In genomic region chr4:119259344-119260254, GRCm38 (mm10) we compare ENCODE assay signal across 18 mouse cellular contexts. TPM values are rescaled to one million over a fixed set of nuclear protein-coding genes. Genes with fewer than 3 reads are reported as not detected.
DNase-seq lines count a peak whose midpoint lies in the region; ATAC-seq and TF ChIP-seq lines count a peak whose summit lies in the region.
"Had no signal": no experiment of that assay in that cellular context is flagged by ENCODE, and none has a peak within 500 bp of the region (broad histone marks: within the 10 kb centered on the region; RNA-seq: fewer than 3 reads in every experiment).

No protein-coding gene starts in this region.

- no peak for DNase-seq in liver, postnatal 0 days
- DNase-seq: adrenal gland, postnatal 14 days; heart, adult 11 months; kidney, adult 2 months; thymus, postnatal 14 days had no signal

- 0 out of 2 replicates have a peak, but pooled peaks have one; percentile 9 for ATAC-seq in forebrain, embryonic 16.5 days
- no peak for ATAC-seq in forebrain, embryonic 15.5 days (replicated peaks)
- ATAC-seq in intestine, postnatal 0 days: no peak
- ATAC-seq in intestine, embryonic 16.5 days: no peak
- peak; percentile 39; the same call in 1 of the 2 replicates for ATAC-seq in midbrain, embryonic 15.5 days (replicated peaks)
- ATAC-seq in midbrain, embryonic 16.5 days: no peak
- peak; percentile 78 for ATAC-seq in liver, postnatal 0 days
- no peak; the same call in 1 of the 2 replicates for ATAC-seq in monocyte, adult 5-6 weeks (replicated peaks; ENCODE audit: insufficient number of reproducible peaks, low FRiP score, low TSS enrichment, poor library complexity, severe bottlenecking)

- TF ChIP-seq EP300 in liver, postnatal 0 days (IDR thresholded peaks at IDR 0.05; ENCODE audit: low read depth): no peak

- H3K27me3 ChIP-seq in forebrain, embryonic 16.5 days (replicated peaks; ENCODE audit: control insufficient read depth, insufficient read depth, low read length): no peaks in the 10 kb centered on the region
- no peaks in the 10 kb centered on the region for H3K27me3 ChIP-seq in forebrain, embryonic 15.5 days
- H3K27me3 ChIP-seq in intestine, postnatal 0 days (replicated peaks; ENCODE audit: control insufficient read depth, insufficient read depth, low read length): no peaks in the 10 kb centered on the region
- no peaks in the 10 kb centered on the region for H3K27me3 ChIP-seq in intestine, embryonic 16.5 days (replicated peaks; ENCODE audit: control insufficient read depth, insufficient read depth, low read length)
- no peaks in the 10 kb centered on the region for H3K27me3 ChIP-seq in midbrain, embryonic 15.5 days (replicated peaks)
- H3K27me3 ChIP-seq in midbrain, embryonic 16.5 days (ENCODE audit: control insufficient read depth, insufficient read depth, low read depth, low read length): no peaks in the 10 kb centered on the region
- no peaks in the 10 kb centered on the region for H3K27me3 ChIP-seq in liver, postnatal 0 days (ENCODE audit: insufficient read depth, low read length)
- H3K27me3 ChIP-seq: stomach, embryonic 15.5 days had no signal

- H3K4me3 ChIP-seq in forebrain, embryonic 16.5 days (replicated peaks; ENCODE audit: low read length): no peak overlapping the region
- H3K4me3 ChIP-seq in forebrain, embryonic 15.5 days: no peak overlapping the region
- no peak overlapping the region for H3K4me3 ChIP-seq in intestine, postnatal 0 days (ENCODE audit: low read depth, low read length)
- H3K4me3 ChIP-seq in intestine, embryonic 16.5 days (ENCODE audit: low read length): no peak overlapping the region
- no peak overlapping the region for H3K4me3 ChIP-seq in midbrain, embryonic 15.5 days
- H3K4me3 ChIP-seq in midbrain, embryonic 16.5 days (ENCODE audit: low read depth, low read length): no peak overlapping the region
- no peak overlapping the region for H3K4me3 ChIP-seq in liver, postnatal 0 days (ENCODE audit: low read depth, low read length)
- H3K4me3 ChIP-seq: erythroblast, embryonic 14.5 days; midbrain, embryonic 10.5 days; stomach, embryonic 15.5 days had no signal

- H3K27ac ChIP-seq in forebrain, embryonic 16.5 days (ENCODE audit: low read length): no peak overlapping the region
- H3K27ac ChIP-seq in forebrain, embryonic 15.5 days (replicated peaks): no peak overlapping the region
- peak overlapping the region; percentile 61 for H3K27ac ChIP-seq in intestine, postnatal 0 days (ENCODE audit: low read depth, low read length)
- no peak overlapping the region for H3K27ac ChIP-seq in intestine, embryonic 16.5 days (ENCODE audit: low read length)
- no peak overlapping the region for H3K27ac ChIP-seq in midbrain, embryonic 15.5 days
- no peak overlapping the region for H3K27ac ChIP-seq in midbrain, embryonic 16.5 days (ENCODE audit: low read length)
- H3K27ac ChIP-seq in liver, postnatal 0 days (ENCODE audit: low read depth): no peak overlapping the region
- H3K27ac ChIP-seq: stomach, embryonic 15.5 days had no signal

- no peak overlapping the region for H3K9ac ChIP-seq in forebrain, embryonic 16.5 days (replicated peaks; ENCODE audit: low read depth, low read length)
- H3K9ac ChIP-seq in forebrain, embryonic 15.5 days (replicated peaks): no peak overlapping the region
- no peak overlapping the region for H3K9ac ChIP-seq in intestine, postnatal 0 days (ENCODE audit: low read depth, low read length)
- no peak overlapping the region for H3K9ac ChIP-seq in intestine, embryonic 16.5 days (ENCODE audit: low read depth, low read length)
- H3K9ac ChIP-seq in midbrain, embryonic 15.5 days: no peak overlapping the region
- H3K9ac ChIP-seq in midbrain, embryonic 16.5 days (ENCODE audit: low read depth, low read length): no peak overlapping the region
- H3K9ac ChIP-seq in liver, postnatal 0 days (replicated peaks): no peak overlapping the region
- H3K9ac ChIP-seq: stomach, embryonic 15.5 days had no signal

- peak; percentile 53 for TF ChIP-seq CTCF in intestine, postnatal 0 days (IDR thresholded peaks at IDR 0.05; ENCODE audit: low read depth)
- peak; percentile 32 for TF ChIP-seq CTCF in liver, postnatal 0 days (IDR thresholded peaks at IDR 0.05; ENCODE audit: low read depth)

- H3K9me3 ChIP-seq in forebrain, embryonic 16.5 days (ENCODE audit: control insufficient read depth, low read length): no peaks in the 10 kb centered on the region
- H3K9me3 ChIP-seq in forebrain, embryonic 15.5 days: no peaks in the 10 kb centered on the region
- no peaks in the 10 kb centered on the region for H3K9me3 ChIP-seq in intestine, postnatal 0 days (ENCODE audit: control insufficient read depth)
- no peaks in the 10 kb centered on the region for H3K9me3 ChIP-seq in intestine, embryonic 16.5 days (ENCODE audit: control insufficient read depth, low read length)
- no peaks in the 10 kb centered on the region for H3K9me3 ChIP-seq in midbrain, embryonic 15.5 days
- no peaks in the 10 kb centered on the region for H3K9me3 ChIP-seq in midbrain, embryonic 16.5 days (replicated peaks; ENCODE audit: control insufficient read depth, low read length, poor library complexity, severe bottlenecking)
- no peaks in the 10 kb centered on the region for H3K9me3 ChIP-seq in liver, postnatal 0 days (ENCODE audit: low read length)
- H3K9me3 ChIP-seq: midbrain, embryonic 10.5 days; stomach, embryonic 15.5 days had no signal

- H3K4me1 ChIP-seq in forebrain, embryonic 16.5 days (replicated peaks; ENCODE audit: control insufficient read depth, insufficient read depth, low read length): peaks cover 6% of the 10 kb centered on the region
- peaks cover 7% of the 10 kb centered on the region for H3K4me1 ChIP-seq in forebrain, embryonic 15.5 days
- 0 out of 2 replicates have a peak, but pooled peaks cover 2% of the 10 kb centered on the region for H3K4me1 ChIP-seq in intestine, postnatal 0 days (replicated peaks; ENCODE audit: control insufficient read depth, insufficient read depth, low read length)
- H3K4me1 ChIP-seq in intestine, embryonic 16.5 days (ENCODE audit: control insufficient read depth, insufficient read depth, low read length): 0 out of 2 replicates have a peak, but pooled peaks cover 3% of the 10 kb centered on the region
- peaks cover under 1% of the 10 kb centered on the region for H3K4me1 ChIP-seq in midbrain, embryonic 15.5 days
- H3K4me1 ChIP-seq in midbrain, embryonic 16.5 days (ENCODE audit: control insufficient read depth, insufficient read depth, low read length): peaks cover 5% of the 10 kb centered on the region; the same call in 1 of the 2 replicates
- H3K4me1 ChIP-seq in liver, postnatal 0 days (ENCODE audit: insufficient read depth): no peaks in the 10 kb centered on the region
- H3K4me1 ChIP-seq: stomach, embryonic 15.5 days had no signal

- H3K4me2 ChIP-seq in forebrain, embryonic 16.5 days (ENCODE audit: low read length): no peak overlapping the region
- no peak overlapping the region for H3K4me2 ChIP-seq in forebrain, embryonic 15.5 days (replicated peaks)
- 0 out of 2 replicates have a peak overlapping the region, but pooled peaks have one; percentile 21 for H3K4me2 ChIP-seq in intestine, postnatal 0 days (replicated peaks; ENCODE audit: low read depth)
- H3K4me2 ChIP-seq in intestine, embryonic 16.5 days (ENCODE audit: low read depth, low read length): no peak overlapping the region
- no peak overlapping the region for H3K4me2 ChIP-seq in midbrain, embryonic 15.5 days
- no peak overlapping the region for H3K4me2 ChIP-seq in midbrain, embryonic 16.5 days (ENCODE audit: low read length)
- no peak overlapping the region for H3K4me2 ChIP-seq in liver, postnatal 0 days (ENCODE audit: low read depth, low read length)
- H3K4me2 ChIP-seq: stomach, embryonic 15.5 days had no signal

- 84% methylated on average over 15 of the region's 15 CpGs for WGBS in forebrain, embryonic 16.5 days
- 88% methylated on average over 15 of the region's 15 CpGs for WGBS in forebrain, embryonic 15.5 days
- 68% methylated on average over 15 of the region's 15 CpGs for WGBS in intestine, postnatal 0 days
- 76% methylated on average over 15 of the region's 15 CpGs for WGBS in intestine, embryonic 16.5 days
- 84% methylated on average over 15 of the region's 15 CpGs for WGBS in midbrain, embryonic 15.5 days
- WGBS in midbrain, embryonic 16.5 days: 85% methylated on average over 15 of the region's 15 CpGs
- WGBS in liver, postnatal 0 days (ENCODE audit: insufficient replicate concordance): 69% methylated on average over 15 of the region's 15 CpGs

- H3K36me3 ChIP-seq in forebrain, embryonic 16.5 days (ENCODE audit: control insufficient read depth, insufficient read depth): no peaks in the 10 kb centered on the region
- H3K36me3 ChIP-seq in forebrain, embryonic 15.5 days: no peaks in the 10 kb centered on the region
- H3K36me3 ChIP-seq in intestine, postnatal 0 days (ENCODE audit: control insufficient read depth, insufficient read depth): no peaks in the 10 kb centered on the region
- H3K36me3 ChIP-seq in intestine, embryonic 16.5 days (ENCODE audit: control insufficient read depth, insufficient read depth, low read length): no peaks in the 10 kb centered on the region
- no peaks in the 10 kb centered on the region for H3K36me3 ChIP-seq in midbrain, embryonic 15.5 days (replicated peaks)
- H3K36me3 ChIP-seq in midbrain, embryonic 16.5 days (ENCODE audit: control insufficient read depth, insufficient read depth, low read length): no peaks in the 10 kb centered on the region
- H3K36me3 ChIP-seq in liver, postnatal 0 days (replicated peaks; ENCODE audit: insufficient read depth, low read length): no peaks in the 10 kb centered on the region
- H3K36me3 ChIP-seq: midbrain, embryonic 10.5 days; stomach, embryonic 15.5 days had no signal

RNA-seq across cellular contexts. Expression of gene Cldn19, which starts 4.4 kb away (rescaled TPM):
- 0.08 and 0.09 TPM in 2 replicates for polyA plus RNA-seq in forebrain, embryonic 16.5 days (2015; fragmentation: Nextera tagmentation; extraction: Ambion mirVana)
- polyA plus RNA-seq in forebrain, embryonic 15.5 days (2015; fragmentation: Nextera tagmentation; extraction: Ambion mirVana): 0.70 and 1.0 TPM in 2 replicates
- 12.8 and 13.5 TPM in 2 replicates for polyA plus RNA-seq in intestine, postnatal 0 days (2015; fragmentation: Nextera tagmentation; extraction: Ambion mirVana)
- polyA plus RNA-seq in intestine, embryonic 16.5 days (2015; fragmentation: Nextera tagmentation; extraction: Ambion mirVana): 0.28 and 0.60 TPM in 2 replicates
- polyA plus RNA-seq in midbrain, embryonic 15.5 days (2015; fragmentation: Nextera tagmentation; extraction: Ambion mirVana): 0.63 and 0.89 TPM in 2 replicates
- 0.63 and 1.6 TPM in 2 replicates for polyA plus RNA-seq in midbrain, embryonic 16.5 days (2015; fragmentation: Nextera tagmentation; extraction: Ambion mirVana)
- polyA plus RNA-seq in liver, postnatal 0 days (2015; fragmentation: Nextera tagmentation; extraction: Ambion mirVana): not detected in 2 replicates
- total RNA-seq in monocyte, adult 5-6 weeks (2017): not detected in 3 replicates
- total RNA-seq: hematopoietic stem cell, adult 5-6 weeks had no signal
- polyA plus RNA-seq: erythroblast, embryonic 14.5 days; small intestine, adult 2 months; stomach, embryonic 15.5 days had no signal

RNA-seq across cellular contexts. Expression of gene P3h1, which starts 26.9 kb away (rescaled TPM):
- polyA plus RNA-seq in forebrain, embryonic 16.5 days (2015; fragmentation: Nextera tagmentation; extraction: Ambion mirVana): 9.3 and 9.4 TPM in 2 replicates
- 8.3 and 9.2 TPM in 2 replicates for polyA plus RNA-seq in forebrain, embryonic 15.5 days (2015; fragmentation: Nextera tagmentation; extraction: Ambion mirVana)
- polyA plus RNA-seq in intestine, postnatal 0 days (2015; fragmentation: Nextera tagmentation; extraction: Ambion mirVana): 12.2 and 13.0 TPM in 2 replicates
- 22.4 and 23.9 TPM in 2 replicates for polyA plus RNA-seq in intestine, embryonic 16.5 days (2015; fragmentation: Nextera tagmentation; extraction: Ambion mirVana)
- polyA plus RNA-seq in midbrain, embryonic 15.5 days (2015; fragmentation: Nextera tagmentation; extraction: Ambion mirVana): 10.2 and 11.1 TPM in 2 replicates
- 9.2 and 9.9 TPM in 2 replicates for polyA plus RNA-seq in midbrain, embryonic 16.5 days (2015; fragmentation: Nextera tagmentation; extraction: Ambion mirVana)
- polyA plus RNA-seq in liver, postnatal 0 days (2015; fragmentation: Nextera tagmentation; extraction: Ambion mirVana): 11.8 and 12.1 TPM in 2 replicates
- total RNA-seq in monocyte, adult 5-6 weeks (2017): 0.48 to 1.8 TPM (median 0.53 TPM) in 3 replicates

RNA-seq across cellular contexts. Expression of gene AU022252, which starts 27.1 kb away (rescaled TPM):
- polyA plus RNA-seq in forebrain, embryonic 16.5 days (2015; fragmentation: Nextera tagmentation; extraction: Ambion mirVana): 27.9 and 30.1 TPM in 2 replicates
- 31.5 and 32.8 TPM in 2 replicates for polyA plus RNA-seq in forebrain, embryonic 15.5 days (2015; fragmentation: Nextera tagmentation; extraction: Ambion mirVana)
- 15.0 and 15.1 TPM in 2 replicates for polyA plus RNA-seq in intestine, postnatal 0 days (2015; fragmentation: Nextera tagmentation; extraction: Ambion mirVana)
- polyA plus RNA-seq in intestine, embryonic 16.5 days (2015; fragmentation: Nextera tagmentation; extraction: Ambion mirVana): 26.3 and 27.3 TPM in 2 replicates
- 26.8 and 31.0 TPM in 2 replicates for polyA plus RNA-seq in midbrain, embryonic 15.5 days (2015; fragmentation: Nextera tagmentation; extraction: Ambion mirVana)
- polyA plus RNA-seq in midbrain, embryonic 16.5 days (2015; fragmentation: Nextera tagmentation; extraction: Ambion mirVana): 22.6 and 26.0 TPM in 2 replicates
- 26.6 and 27.8 TPM in 2 replicates for polyA plus RNA-seq in liver, postnatal 0 days (2015; fragmentation: Nextera tagmentation; extraction: Ambion mirVana)
- total RNA-seq in monocyte, adult 5-6 weeks (2017): 3.5 to 10.4 TPM (median 4.1 TPM) in 3 replicates

RNA-seq across cellular contexts. Expression of gene Ybx1, which starts 34.8 kb away (rescaled TPM):
- polyA plus RNA-seq in forebrain, embryonic 16.5 days (2015; fragmentation: Nextera tagmentation; extraction: Ambion mirVana): 731 and 789 TPM in 2 replicates
- polyA plus RNA-seq in forebrain, embryonic 15.5 days (2015; fragmentation: Nextera tagmentation; extraction: Ambion mirVana): 950 and 958 TPM in 2 replicates
- 530 and 553 TPM in 2 replicates for polyA plus RNA-seq in intestine, postnatal 0 days (2015; fragmentation: Nextera tagmentation; extraction: Ambion mirVana)
- 420 and 457 TPM in 2 replicates for polyA plus RNA-seq in intestine, embryonic 16.5 days (2015; fragmentation: Nextera tagmentation; extraction: Ambion mirVana)
- 822 and 848 TPM in 2 replicates for polyA plus RNA-seq in midbrain, embryonic 15.5 days (2015; fragmentation: Nextera tagmentation; extraction: Ambion mirVana)
- polyA plus RNA-seq in midbrain, embryonic 16.5 days (2015; fragmentation: Nextera tagmentation; extraction: Ambion mirVana): 716 and 727 TPM in 2 replicates
- polyA plus RNA-seq in liver, postnatal 0 days (2015; fragmentation: Nextera tagmentation; extraction: Ambion mirVana): 170 and 207 TPM in 2 replicates
- total RNA-seq in monocyte, adult 5-6 weeks (2017): 567 to 614 TPM (median 607 TPM) in 3 replicates

RNA-seq across cellular contexts. Expression of gene Tmem269, which starts 41.6 kb away (rescaled TPM):
- polyA plus RNA-seq in forebrain, embryonic 16.5 days (2015; fragmentation: Nextera tagmentation; extraction: Ambion mirVana): 0.39 and 0.49 TPM in 2 replicates
- polyA plus RNA-seq in forebrain, embryonic 15.5 days (2015; fragmentation: Nextera tagmentation; extraction: Ambion mirVana): 0.17 and 0.78 TPM in 2 replicates
- polyA plus RNA-seq in intestine, postnatal 0 days (2015; fragmentation: Nextera tagmentation; extraction: Ambion mirVana): 0.10 and 0.12 TPM in 2 replicates
- polyA plus RNA-seq in intestine, embryonic 16.5 days (2015; fragmentation: Nextera tagmentation; extraction: Ambion mirVana): not detected in 2 replicates
- polyA plus RNA-seq in midbrain, embryonic 15.5 days (2015; fragmentation: Nextera tagmentation; extraction: Ambion mirVana): 0.26 and 0.27 TPM in 2 replicates
- 0.26 and 0.44 TPM in 2 replicates for polyA plus RNA-seq in midbrain, embryonic 16.5 days (2015; fragmentation: Nextera tagmentation; extraction: Ambion mirVana)
- polyA plus RNA-seq in liver, postnatal 0 days (2015; fragmentation: Nextera tagmentation; extraction: Ambion mirVana): not detected in 2 replicates
- not detected in 3 replicates for total RNA-seq in monocyte, adult 5-6 weeks (2017)
- polyA plus RNA-seq: erythroblast, embryonic 14.5 days; lung, embryonic 16.5 days; stomach, embryonic 15.5 days had no signal

Comparison
In these comparisons a context has a peak if more than half of its experiments do, and no peak if none do; other contexts are left out.
1. ATAC-seq: peak in forebrain, embryonic 16.5 days (single experiment), midbrain, embryonic 15.5 days (single experiment) and liver, postnatal 0 days (single experiment); none in forebrain, embryonic 15.5 days (single experiment), intestine, postnatal 0 days (single experiment), intestine, embryonic 16.5 days (single experiment), midbrain, embryonic 16.5 days (single experiment) and monocyte, adult 5-6 weeks (single experiment).